Mouse (Mus musculus): ENCODE measurements around the gene Kcnh6. TPM values are rescaled to one million over a fixed set of nuclear protein-coding genes. Genes with fewer than 3 reads are reported as not detected.

The Kcnh6 gene
- polyA plus RNA-seq, 1 experiment from 2014 or later = 0.39 TPM

- DNase-seq (no peak), ATAC-seq (ENCODE audit: insufficient read depth) (no peak)
- WGBS = 71% methylated on average over 9 of the region's 9 CpGs
- Histone ChIP-seq H3K4me3 (ENCODE audit: low read depth, low read length) (no peak overlapping the region), H3K4me1 (ENCODE audit: insufficient read depth) (no peaks in the 10 kb centered on the region), H3K9me3 (ENCODE audit: low read depth, low read length) (no peaks in the 10 kb centered on the region), H3K4me2 (no peak overlapping the region), H3K27ac (ENCODE audit: low read depth) (no peak overlapping the region), H3K27me3 (ENCODE audit: insufficient read depth, low read length) (no peaks in the 10 kb centered on the region), H3K36me3 (ENCODE audit: insufficient read depth) (peaks cover 54% of the 10 kb centered on the region), H3K9ac (no peak overlapping the region)
- TF ChIP-seq CTCF (IDR thresholded peaks at IDR 0.05; ENCODE audit: low read depth) = no peak
Measured at GRCm38 (mm10) chr11:106046584-106046983, 38.7 kb downstream of the Kcnh6 start.

- WGBS = 92% methylated on average over 2 of the region's 2 CpGs
- H3K27me3 ChIP-seq (ENCODE audit: insufficient read depth, low read length) = no peaks in the 10 kb centered on the region
- peaks cover 96% of the 10 kb centered on the region for H3K36me3 ChIP-seq (ENCODE audit: insufficient read depth)
Measured at GRCm38 (mm10) chr11:106053921-106054320, 46.0 kb downstream of the Kcnh6 start.

GRCm38 (mm10) chr11:106054600-106054999, 46.7 kb downstream of the Kcnh6 start:
- H3K27me3 ChIP-seq (ENCODE audit: insufficient read depth, low read length) = no peaks in the 10 kb centered on the region
- no peak overlapping the region for H3K27ac ChIP-seq (ENCODE audit: low read depth)
- H3K9ac ChIP-seq = no peak overlapping the region
- 91% methylated on average over 8 of the region's 8 CpGs for WGBS
- H3K4me2 ChIP-seq = no peak overlapping the region
- TF ChIP-seq CTCF (IDR thresholded peaks at IDR 0.05; ENCODE audit: low read depth) = no peak
- H3K36me3 ChIP-seq (ENCODE audit: insufficient read depth) = peaks cover 95% of the 10 kb centered on the region
- H3K9me3 ChIP-seq (ENCODE audit: low read depth, low read length) = no peaks in the 10 kb centered on the region
- H3K4me3 ChIP-seq (ENCODE audit: low read depth, low read length) = no peak overlapping the region
- no peaks in the 10 kb centered on the region for H3K4me1 ChIP-seq (ENCODE audit: insufficient read depth)
- DNase-seq (no peak), ATAC-seq (ENCODE audit: insufficient read depth) (no peak)

More at GRCm38 (mm10) chr11:106053921-106054320, 46.0 kb downstream of the Kcnh6 start:
- no peak overlapping the region for H3K27ac ChIP-seq (ENCODE audit: low read depth)
- DNase-seq (no peak), ATAC-seq (ENCODE audit: insufficient read depth) (no peak)
- no peaks in the 10 kb centered on the region for H3K4me1 ChIP-seq (ENCODE audit: insufficient read depth)
- no peak overlapping the region for H3K4me3 ChIP-seq (ENCODE audit: low read depth, low read length)
- no peaks in the 10 kb centered on the region for H3K9me3 ChIP-seq (ENCODE audit: low read depth, low read length)
- TF ChIP-seq CTCF (IDR thresholded peaks at IDR 0.05; ENCODE audit: low read depth) = no peak
- no peak overlapping the region for H3K9ac ChIP-seq
- H3K4me2 ChIP-seq = no peak overlapping the region

GRCm38 (mm10) chr11:106055341-106055740, 47.4 kb downstream of the Kcnh6 start:
- Histone ChIP-seq H3K4me3 (ENCODE audit: low read depth, low read length) (no peak overlapping the region), H3K4me1 (ENCODE audit: insufficient read depth) (no peaks in the 10 kb centered on the region), H3K4me2 (no peak overlapping the region), H3K36me3 (ENCODE audit: insufficient read depth) (peaks cover 93% of the 10 kb centered on the region), H3K27ac (ENCODE audit: low read depth) (no peak overlapping the region), H3K27me3 (ENCODE audit: insufficient read depth, low read length) (no peaks in the 10 kb centered on the region), H3K9me3 (ENCODE audit: low read depth, low read length) (no peaks in the 10 kb centered on the region), H3K9ac (no peak overlapping the region)
- ATAC-seq (ENCODE audit: insufficient read depth) (no peak), DNase-seq (no peak)
- 81% methylated on average over 6 of the region's 6 CpGs for WGBS
- no peak for TF ChIP-seq CTCF (IDR thresholded peaks at IDR 0.05; ENCODE audit: low read depth)

GRCm38 (mm10) chr11:106056819-106057491, 49.0 kb downstream of the Kcnh6 start:
- no peak overlapping the region for H3K4me2 ChIP-seq
- no peaks in the 10 kb centered on the region for H3K9me3 ChIP-seq (ENCODE audit: low read depth, low read length)
- ATAC-seq (ENCODE audit: insufficient read depth) = no peak; the same call in 1 of the 2 replicates
- no peak overlapping the region for H3K4me3 ChIP-seq (ENCODE audit: low read depth, low read length)
- H3K27me3 ChIP-seq (ENCODE audit: insufficient read depth, low read length) = no peaks in the 10 kb centered on the region
- H3K27ac ChIP-seq (ENCODE audit: low read depth) = no peak overlapping the region
- no peak for TF ChIP-seq CTCF (IDR thresholded peaks at IDR 0.05; ENCODE audit: low read depth)
- H3K9ac ChIP-seq = no peak overlapping the region
- no peaks in the 10 kb centered on the region for H3K4me1 ChIP-seq (ENCODE audit: insufficient read depth)
- DNase-seq = no peak
- H3K36me3 ChIP-seq (ENCODE audit: insufficient read depth) = peaks cover 76% of the 10 kb centered on the region
- 88% methylated on average over 8 of the region's 8 CpGs for WGBS

- Histone ChIP-seq H3K9me3 (ENCODE audit: low read depth, low read length) (no peaks in the 10 kb centered on the region), H3K27ac (ENCODE audit: low read depth) (no peak overlapping the region), H3K27me3 (ENCODE audit: insufficient read depth, low read length) (no peaks in the 10 kb centered on the region), H3K4me1 (ENCODE audit: insufficient read depth) (no peaks in the 10 kb centered on the region), H3K36me3 (ENCODE audit: insufficient read depth) (peaks cover 67% of the 10 kb centered on the region), H3K4me2 (no peak overlapping the region), H3K9ac (no peak overlapping the region), H3K4me3 (ENCODE audit: low read depth, low read length) (no peak overlapping the region)
- no peak for DNase-seq
- ATAC-seq (ENCODE audit: insufficient read depth) = no peak
- WGBS = 72% methylated on average over 8 of the region's 8 CpGs
- TF ChIP-seq CTCF (IDR thresholded peaks at IDR 0.05; ENCODE audit: low read depth) = no peak
Measured at GRCm38 (mm10) chr11:106058020-106058419, 50.1 kb downstream of the Kcnh6 start.

GRCm38 (mm10) chr11:106060549-106060948, 52.6 kb downstream of the Kcnh6 start:
- no peak overlapping the region for H3K4me2 ChIP-seq
- ATAC-seq (ENCODE audit: insufficient read depth) (no peak), DNase-seq (no peak)
- H3K27me3 ChIP-seq (ENCODE audit: insufficient read depth, low read length) = no peaks in the 10 kb centered on the region
- 93% methylated on average over 1 of the region's 1 CpGs for WGBS
- H3K9me3 ChIP-seq (ENCODE audit: low read depth, low read length) = no peaks in the 10 kb centered on the region
- no peak overlapping the region for H3K9ac ChIP-seq
- no peak for TF ChIP-seq CTCF (IDR thresholded peaks at IDR 0.05; ENCODE audit: low read depth)
- no peak overlapping the region for H3K27ac ChIP-seq (ENCODE audit: low read depth)
- peaks cover 42% of the 10 kb centered on the region for H3K36me3 ChIP-seq (ENCODE audit: insufficient read depth)
- no peaks in the 10 kb centered on the region for H3K4me1 ChIP-seq (ENCODE audit: insufficient read depth)
- H3K4me3 ChIP-seq (ENCODE audit: low read depth, low read length) = no peak overlapping the region

Data from lung, embryonic 14.5 days (tissue).